Mouse (Mus musculus) frontal cortex, adult (tissue): ENCODE measurements around the gene Cemip2.
"Not testable (repeated sequence)": the region's sequence is repeated elsewhere in the genome, so short reads cannot be mapped to it uniquely, and the experiment has no call there.

Experiments
- ATAC-seq: cut with Nextera tagmentation; 2 replicates; pipeline ENCODE4 v1.9.2; 2017; ENCODE audit warnings: mild to moderate bottlenecking, moderate library complexity, mixed read lengths; ENCODE audit not compliant: low TSS enrichment

Cemip2 gene

GRCm38 (mm10) chr19:21865242-21866055 lies 87.3 kb downstream of the Cemip2 start:
- no peak for ATAC-seq

GRCm38 (mm10) chr19:21866094-21866493 lies 88.0 kb downstream of the Cemip2 start:
- no peak for ATAC-seq

- ATAC-seq: not testable (repeated sequence)
These were observed 88.6 kb downstream of the Cemip2 start for GRCm38 (mm10) chr19:21866756-21867155.

- ATAC-seq: peak; percentile 89
These were observed 90.3 kb downstream of the Cemip2 start for GRCm38 (mm10) chr19:21868471-21868870.

GRCm38 (mm10) chr19:21882110-21882940 lies 104.2 kb downstream of the Cemip2 start:
- ATAC-seq: no peak

GRCm38 (mm10) chr19:21883053-21883452 lies 104.9 kb downstream of the Cemip2 start:
- ATAC-seq: no peak

GRCm38 (mm10) chr19:21883922-21884321 lies 105.8 kb downstream of the Cemip2 start:
- ATAC-seq: no peak

- ATAC-seq: no peak
These were observed 106.2 kb downstream of the Cemip2 start for GRCm38 (mm10) chr19:21884385-21884784.

- ATAC-seq: no peak
These were observed 108.1 kb downstream of the Cemip2 start for GRCm38 (mm10) chr19:21886166-21886657.

- no peak for ATAC-seq
These were observed 112.6 kb downstream of the Cemip2 start for GRCm38 (mm10) chr19:21890699-21891098.

- ATAC-seq: no peak
These were observed 116.7 kb downstream of the Cemip2 start for GRCm38 (mm10) chr19:21894792-21895191.

- ATAC-seq: no peak
These were observed 117.4 kb downstream of the Cemip2 start for GRCm38 (mm10) chr19:21895540-21895939.

- no peak for ATAC-seq
These were observed 119.1 kb downstream of the Cemip2 start for GRCm38 (mm10) chr19:21897122-21897827.

- peak; percentile 72; the same call in 1 of the 2 replicates for ATAC-seq
These were observed 120.1 kb downstream of the Cemip2 start for GRCm38 (mm10) chr19:21898015-21898939.
